Mouse (Mus musculus) midbrain, embryonic 14.5 days (tissue): Measurements from ENCODE around the gene Tfap4. TPM values are rescaled to one million over a fixed set of nuclear protein-coding genes. Genes with fewer than 3 reads are reported as not detected.

Source experiments
- ATAC-seq: fragments of 200-750 bp; cut with Nextera tagmentation; 2 replicates; pipeline ENCODE4 v1.8.0; 2017; ENCODE audit warnings: moderate number of reproducible peaks, moderate library complexity; ENCODE audit not compliant: low FRiP score, low TSS enrichment
- DNase-seq: peaks from one replicate; pipeline ENCODE4 v3.0.0-alpha.2; 2015
- H3K27ac ChIP-seq: fragments of 300-500 bp; sonication (generic); replicated peaks from 2 replicates; pipeline ENCODE4 v1.5.1; 2014; ENCODE audit warnings: mild to moderate bottlenecking, low read depth, low read length, moderate library complexity
- H3K27me3 ChIP-seq: fragments of 300-500 bp; sonication (generic); 2 replicates; pipeline ENCODE4 v1.6.1; 2014; ENCODE audit warnings: low read length, control low read depth, mixed read lengths; ENCODE audit not compliant: control insufficient read depth, insufficient read depth
- H3K36me3 ChIP-seq: fragments of 300-500 bp; sonication (generic); 2 replicates; pipeline ENCODE4 v1.6.1; 2014; ENCODE audit warnings: low read length, control low read depth; ENCODE audit not compliant: control insufficient read depth, insufficient read depth
- H3K4me1 ChIP-seq: fragments of 300-500 bp; sonication (generic); 2 replicates; pipeline ENCODE4 v1.6.1; 2014; ENCODE audit warnings: mild to moderate bottlenecking, antibody characterized with exemption, low read length, control low read depth; ENCODE audit not compliant: control insufficient read depth, insufficient read depth
- H3K4me2 ChIP-seq: fragments of 300-500 bp; sonication (generic); 2 replicates; pipeline ENCODE4 v1.6.1; 2014; ENCODE audit warnings: mild to moderate bottlenecking, low read length, moderate library complexity
- H3K4me3 ChIP-seq: fragments of 300-500 bp; sonication (generic); replicated peaks from 2 replicates; pipeline ENCODE4 v1.5.1; 2014; ENCODE audit warnings: low read depth, low read length
- H3K9ac ChIP-seq: fragments of 300-500 bp; sonication (generic); replicated peaks from 2 replicates; pipeline ENCODE4 v1.6.1; 2014; ENCODE audit warnings: mild to moderate bottlenecking, low read length, moderate library complexity
- H3K9me3 ChIP-seq: fragments of 300-500 bp; sonication (generic); 2 replicates; pipeline ENCODE4 v1.6.1; 2016; ENCODE audit warnings: low read length, control low read depth, mixed read lengths; ENCODE audit not compliant: control insufficient read depth
- whole genome bisulfite sequencing: fragments of 180-500 bp; shearing (Covaris S2); extraction: QIAGEN DNeasy Blood & Tissue Kit; methylation state at CpG from one replicate; pipeline ENCODE4 v1.1.7; 2014; 5-methylcytosine and 5-hydroxymethylcytosine counted together
- polyA plus RNA-seq: library from polyadenylated mRNA; unstranded; fragments of >200 nt; fragmentation: Nextera tagmentation; extraction: Ambion mirVana; gene quantifications from 2 replicates; pipeline ENCODE4 v1.2.1, GENCODE M21; 2014

Tfap4 gene
- polyA plus RNA-seq, 1 experiment from 2014 or later: 8.9 TPM

DNA sequence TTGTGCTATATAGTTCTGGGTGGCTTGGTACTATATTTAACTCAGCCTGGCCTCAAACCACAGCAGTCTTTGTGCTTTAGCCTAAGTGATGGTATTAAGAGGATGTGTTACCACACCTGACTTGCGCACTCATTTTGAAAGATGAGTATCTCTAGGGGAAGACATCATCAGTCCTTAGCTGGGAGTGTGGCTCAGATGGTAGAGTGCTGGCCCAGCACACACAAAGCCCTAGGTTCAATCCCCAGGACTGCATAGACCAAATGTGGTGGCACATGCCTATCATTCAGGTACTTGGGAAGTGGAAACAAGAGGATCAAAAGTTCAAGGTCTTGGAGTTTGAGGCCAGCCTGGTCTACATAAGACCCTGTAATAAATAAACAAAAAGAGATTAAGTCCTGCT, 56.2 kb downstream of the Tfap4 start:
- no peak for ATAC-seq
- no peak overlapping the region for H3K27ac ChIP-seq
- WGBS: 97% methylated on average over 1 of the region's 1 CpGs
- no peak for DNase-seq
- no peaks in the 10 kb centered on the region for H3K4me1 ChIP-seq
- H3K4me3 ChIP-seq: no peak overlapping the region
- no peaks in the 10 kb centered on the region for H3K36me3 ChIP-seq
- no peak overlapping the region for H3K9ac ChIP-seq
- H3K9me3 ChIP-seq: no peaks in the 10 kb centered on the region
- H3K27me3 ChIP-seq: no peaks in the 10 kb centered on the region
- H3K4me2 ChIP-seq: no peak overlapping the region

DNA sequence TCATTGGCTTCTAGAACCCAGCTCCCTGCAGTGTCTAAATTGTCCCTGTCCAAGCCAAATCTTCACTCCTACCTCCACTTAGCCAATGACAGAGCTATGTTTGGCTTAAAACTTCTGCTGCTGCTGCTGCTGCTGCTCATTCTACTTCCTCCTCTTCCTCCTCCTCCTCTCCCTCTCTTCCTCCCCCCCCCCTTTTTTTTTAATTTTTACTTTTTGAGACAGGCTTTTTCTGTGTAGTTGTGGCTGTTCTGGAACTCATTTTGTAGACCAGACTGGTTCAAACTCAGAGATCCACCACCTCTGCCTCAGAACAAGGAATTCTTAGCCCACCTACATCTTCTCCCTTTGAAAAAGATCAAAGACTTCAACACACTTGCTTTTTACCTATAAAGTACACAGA, 57.1 kb downstream of the Tfap4 start:
- H3K36me3 ChIP-seq: no peaks in the 10 kb centered on the region
- H3K9me3 ChIP-seq: no peaks in the 10 kb centered on the region
- DNase-seq (no peak), ATAC-seq (no peak)
- no peak overlapping the region for H3K4me2 ChIP-seq
- no peak overlapping the region for H3K27ac ChIP-seq
- H3K27me3 ChIP-seq: no peaks in the 10 kb centered on the region
- H3K9ac ChIP-seq: no peak overlapping the region
- H3K4me1 ChIP-seq: no peaks in the 10 kb centered on the region
- no peak overlapping the region for H3K4me3 ChIP-seq

DNA sequence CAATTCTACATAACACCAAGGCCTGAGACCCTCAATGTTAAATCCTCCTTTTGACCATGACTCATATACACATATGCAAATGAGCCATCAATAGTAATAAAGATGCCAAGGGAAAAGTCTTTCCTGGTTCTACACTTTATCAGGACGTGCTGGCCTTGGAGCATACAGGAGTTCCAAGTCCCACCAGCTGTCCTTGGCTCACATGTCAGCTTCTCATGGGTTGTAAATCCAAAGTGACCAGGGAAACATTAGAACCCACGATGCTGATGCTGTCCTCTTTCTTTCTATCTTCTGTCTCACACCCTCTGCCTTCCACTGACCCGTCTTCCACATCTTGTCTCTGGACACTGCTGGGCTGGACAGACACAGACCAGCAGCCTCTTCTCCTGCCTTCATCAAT, 58.0 kb downstream of the Tfap4 start:
- H3K9me3 ChIP-seq: no peaks in the 10 kb centered on the region
- no peak overlapping the region for H3K4me2 ChIP-seq
- H3K36me3 ChIP-seq: no peaks in the 10 kb centered on the region
- no peak for ATAC-seq
- no peak overlapping the region for H3K27ac ChIP-seq
- no peaks in the 10 kb centered on the region for H3K27me3 ChIP-seq
- H3K9ac ChIP-seq: no peak overlapping the region
- H3K4me1 ChIP-seq: no peaks in the 10 kb centered on the region
- DNase-seq: no peak
- 85% methylated on average over 3 of the region's 3 CpGs for WGBS
- H3K4me3 ChIP-seq: no peak overlapping the region

GRCm38 (mm10) chr16:4500598-4501385, 58.9 kb downstream of the Tfap4 start:
- H3K4me2 ChIP-seq: no peak overlapping the region
- H3K9me3 ChIP-seq: no peaks in the 10 kb centered on the region
- no peak for DNase-seq
- no peaks in the 10 kb centered on the region for H3K27me3 ChIP-seq
- no peaks in the 10 kb centered on the region for H3K4me1 ChIP-seq
- no peak overlapping the region for H3K27ac ChIP-seq
- no peak for ATAC-seq
- H3K9ac ChIP-seq: no peak overlapping the region
- H3K36me3 ChIP-seq: no peaks in the 10 kb centered on the region
- no peak overlapping the region for H3K4me3 ChIP-seq
- WGBS: 89% methylated on average over 8 of the region's 8 CpGs

DNA sequence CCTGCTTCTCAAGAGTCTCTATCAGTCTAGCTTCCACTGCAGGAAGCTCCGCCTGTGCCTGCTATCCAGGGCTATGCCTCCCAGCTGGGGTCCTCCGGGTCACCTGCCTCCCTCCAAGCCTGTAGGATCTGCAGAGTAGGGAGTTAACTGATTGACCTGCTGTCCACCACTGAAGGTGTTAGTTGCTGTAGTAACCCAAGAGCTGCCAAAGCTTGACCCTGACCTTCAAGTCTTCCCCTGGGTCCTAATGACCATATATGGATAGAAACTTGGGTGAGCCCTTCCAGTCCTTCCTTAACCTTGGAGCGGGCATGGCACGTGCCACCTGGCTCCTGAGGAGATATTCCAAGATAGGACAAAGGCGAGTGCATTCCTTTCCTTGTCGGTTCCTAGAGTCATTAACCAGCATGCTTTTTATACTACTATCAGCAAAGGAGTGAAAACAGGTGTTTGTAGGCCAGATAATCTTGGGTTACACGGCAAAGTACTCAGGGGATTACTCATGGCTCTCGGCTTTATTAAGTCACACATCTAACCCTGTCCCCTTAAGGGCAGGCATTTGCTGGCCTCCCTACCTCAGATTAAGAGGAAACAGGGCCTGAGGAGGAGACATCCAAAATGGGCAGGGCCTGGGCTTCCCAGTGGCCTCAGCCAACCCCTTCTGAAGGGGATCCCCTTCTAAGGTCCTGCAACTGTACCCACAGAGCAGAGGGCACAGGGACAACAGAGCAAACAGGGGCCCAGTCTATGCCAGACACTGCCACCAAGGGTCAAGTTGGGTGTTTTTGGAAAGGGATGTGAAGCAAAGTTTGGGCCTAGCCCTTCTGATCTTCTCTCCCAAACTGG, 61.7 kb downstream of the Tfap4 start:
- Histone ChIP-seq H3K27me3 (no peaks in the 10 kb centered on the region), H3K9me3 (no peaks in the 10 kb centered on the region), H3K9ac (no peak overlapping the region), H3K4me2 (no peak overlapping the region), H3K4me1 (no peaks in the 10 kb centered on the region), H3K27ac (no peak overlapping the region), H3K36me3 (no peaks in the 10 kb centered on the region), H3K4me3 (no peak overlapping the region)
- ATAC-seq (no peak), DNase-seq (no peak)
- 79% methylated on average over 8 of the region's 8 CpGs for WGBS

- H3K9ac ChIP-seq: no peak overlapping the region
- H3K9me3 ChIP-seq: no peaks in the 10 kb centered on the region
- no peaks in the 10 kb centered on the region for H3K36me3 ChIP-seq
- H3K27me3 ChIP-seq: no peaks in the 10 kb centered on the region
- DNase-seq (no peak), ATAC-seq (no peak)
- WGBS: 95% methylated on average over 3 of the region's 3 CpGs
- H3K27ac ChIP-seq: no peak overlapping the region
- H3K4me2 ChIP-seq: no peak overlapping the region
- H3K4me1 ChIP-seq: no peaks in the 10 kb centered on the region
- no peak overlapping the region for H3K4me3 ChIP-seq
Measured at GRCm38 (mm10) chr16:4496470-4496869, 63.2 kb downstream of the Tfap4 start.

- DNase-seq: no peak
- Histone ChIP-seq H3K4me1 (no peaks in the 10 kb centered on the region), H3K27ac (no peak overlapping the region), H3K4me3 (no peak overlapping the region), H3K36me3 (no peaks in the 10 kb centered on the region), H3K27me3 (no peaks in the 10 kb centered on the region), H3K9me3 (no peaks in the 10 kb centered on the region), H3K9ac (no peak overlapping the region), H3K4me2 (no peak overlapping the region)
- WGBS: 92% methylated on average over 5 of the region's 5 CpGs
- no peak for ATAC-seq
Measured at GRCm38 (mm10) chr16:4495861-4496260, 63.8 kb downstream of the Tfap4 start.
